17 mouse cellular contexts compared by ENCODE assay signal in the genomic region with DNA sequence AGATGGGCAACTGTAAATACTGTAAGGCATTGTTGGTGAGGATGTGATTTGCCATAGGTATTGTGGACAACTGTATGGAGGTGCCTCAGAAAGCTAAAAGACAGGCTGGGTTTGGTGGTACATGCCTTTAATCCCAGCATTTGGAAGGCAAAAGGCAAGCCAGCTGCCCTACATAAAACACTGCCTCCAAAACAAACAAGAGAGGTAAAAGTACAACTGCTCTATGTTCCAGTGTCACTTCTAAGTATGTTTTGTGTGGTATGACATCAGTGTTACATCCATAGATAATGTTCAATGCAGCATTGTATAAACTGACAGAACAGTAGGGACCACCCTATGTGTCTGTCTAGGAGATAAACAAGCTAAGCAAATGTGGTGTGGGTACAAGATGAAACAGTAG.
"Had no signal": no experiment of that assay in that cellular context is flagged by ENCODE, and none has a peak within 500 bp of the region (broad histone marks: within the 10 kb centered on the region; RNA-seq: fewer than 3 reads in every experiment).

No protein-coding gene starts in this region.

- H3K9me3 ChIP-seq: lung, embryonic 15.5 days; megakaryocyte, embryonic 14.5 days; midbrain, embryonic 13.5 days; midbrain, embryonic 15.5 days; neural tube, embryonic 12.5 days; stomach, embryonic 15.5 days had no signal

- H3K4me3 ChIP-seq: lung, embryonic 15.5 days; megakaryocyte, embryonic 14.5 days; midbrain, embryonic 13.5 days; midbrain, embryonic 15.5 days; neural tube, embryonic 12.5 days; stomach, embryonic 15.5 days had no signal

- DNase-seq: lung, adult 2 months; lung, postnatal 14 days; lung, postnatal 36 days; right cerebral cortex, postnatal 14 days; thymus, adult 2 months; thymus, postnatal 25 days; thymus, postnatal 4 days had no signal

- H3K4me2 ChIP-seq: lung, embryonic 15.5 days; midbrain, embryonic 11.5 days; midbrain, embryonic 13.5 days; midbrain, embryonic 15.5 days; neural tube, embryonic 12.5 days; stomach, embryonic 15.5 days had no signal

- H3K9ac ChIP-seq: lung, embryonic 15.5 days; midbrain, embryonic 13.5 days; midbrain, embryonic 15.5 days; neural tube, embryonic 12.5 days; stomach, embryonic 15.5 days had no signal

- H3K27ac ChIP-seq: lung, embryonic 15.5 days; macrophage; midbrain, embryonic 13.5 days; midbrain, embryonic 15.5 days; neural tube, embryonic 12.5 days; stomach, embryonic 15.5 days; stomach, postnatal 0 days had no signal

- H3K36me3 ChIP-seq: midbrain, embryonic 15.5 days; neural tube, embryonic 12.5 days had no signal

- H3K27me3 ChIP-seq: lung, embryonic 15.5 days; megakaryocyte, embryonic 14.5 days; midbrain, embryonic 13.5 days; midbrain, embryonic 15.5 days; neural tube, embryonic 12.5 days; stomach, embryonic 15.5 days had no signal

- H3K4me1 ChIP-seq: stomach, embryonic 15.5 days had no signal

- ATAC-seq: lung, postnatal 0 days; midbrain, embryonic 13.5 days; midbrain, embryonic 15.5 days had no signal
